Comparison of ENCODE assay signal across 7 mouse cellular contexts in the genomic region with DNA sequence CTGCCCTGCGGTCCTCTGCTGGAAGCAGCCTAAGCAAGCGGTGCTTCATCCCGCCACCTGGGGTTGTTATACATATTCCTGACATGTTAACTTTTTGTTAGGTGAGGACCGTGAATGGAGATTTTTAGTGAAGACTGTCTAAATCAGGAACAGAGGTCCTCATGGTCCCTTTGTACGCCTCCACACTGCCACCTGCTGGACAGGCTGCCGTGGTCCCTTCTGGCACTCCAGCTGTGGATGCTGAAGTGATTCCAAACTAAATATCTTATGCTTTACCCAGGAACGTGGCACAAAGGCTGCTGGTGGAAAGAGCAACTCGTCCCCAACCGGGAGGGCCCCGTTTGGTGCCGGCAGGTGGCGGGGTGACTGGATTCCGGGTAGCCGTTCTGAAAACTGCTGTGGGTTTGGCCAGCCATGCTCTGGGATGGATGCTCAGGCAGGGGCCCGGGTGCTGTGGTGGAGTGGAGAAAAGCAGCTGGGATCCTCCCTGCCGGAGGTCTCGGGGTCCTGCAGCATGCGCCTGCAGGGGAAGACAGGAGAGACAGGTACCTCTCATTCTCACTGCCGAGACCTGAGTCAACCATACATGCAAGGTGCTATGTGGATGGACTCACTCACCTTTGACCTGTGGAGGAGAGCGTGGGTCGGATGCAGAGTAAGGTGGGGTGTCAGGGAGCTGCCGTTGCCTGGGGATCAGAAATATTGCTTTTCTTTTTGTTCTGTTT. TPM values are rescaled to one million over a fixed set of nuclear protein-coding genes. Genes with fewer than 3 reads are reported as not detected.
DNase-seq lines count a peak whose midpoint lies in the region; ATAC-seq lines count a peak whose summit lies in the region.

No protein-coding gene starts in this region.

- H3K4me2 ChIP-seq in midbrain, embryonic 16.5 days (ENCODE audit: low read length) = peak overlapping the region; percentile 45

- peak; percentile 42 for DNase-seq in adrenal gland, adult 8-10 months
- peak; percentile 73 for DNase-seq in embryo, embryonic 11.5 days (ENCODE audit: low read depth, low spot score)
- peak; percentile 94 for DNase-seq in heart, adult 11 months
- DNase-seq in kidney, adult 11 months = peak; percentile 40
- peak; percentile 92 for DNase-seq in left cerebral cortex, postnatal 4 days
- DNase-seq in spleen, postnatal 10 days (ENCODE audit: low spot score in 2 of 2) = peak; percentile 66 to 88

- peak; percentile 85 for ATAC-seq in midbrain, embryonic 16.5 days

- H3K36me3 ChIP-seq in midbrain, embryonic 16.5 days (ENCODE audit: control insufficient read depth, insufficient read depth, low read length) = no peaks in the 10 kb centered on the region

- H3K4me3 ChIP-seq in midbrain, embryonic 16.5 days (ENCODE audit: low read depth, low read length) = peak overlapping the region; percentile 10; the same call in 1 of the 2 replicates

- intact Hi-C loops in left cerebral cortex, postnatal 4 days (cut with DNase I) = no loop called here

- H3K27me3 ChIP-seq in midbrain, embryonic 16.5 days (ENCODE audit: control insufficient read depth, insufficient read depth, low read depth, low read length) = no peaks in the 10 kb centered on the region

- 18% methylated on average over 22 of the region's 22 CpGs for WGBS in midbrain, embryonic 16.5 days

- H3K9ac ChIP-seq in midbrain, embryonic 16.5 days (ENCODE audit: low read depth, low read length) = no peak overlapping the region

- no peaks in the 10 kb centered on the region for H3K4me1 ChIP-seq in midbrain, embryonic 16.5 days (ENCODE audit: control insufficient read depth, insufficient read depth, low read length)

- H3K9me3 ChIP-seq in midbrain, embryonic 16.5 days (replicated peaks; ENCODE audit: control insufficient read depth, low read length, poor library complexity, severe bottlenecking) = no peaks in the 10 kb centered on the region

- no peak overlapping the region for H3K27ac ChIP-seq in midbrain, embryonic 16.5 days (ENCODE audit: low read length)

RNA-seq across cellular contexts. Expression of gene Myrfl, which starts 47.8 kb away (rescaled TPM):
- under 1 TPM in 3 of 4 experiments, not detected in 1; 0.14 to 0.30 (median 0.25) TPM for total RNA-seq in adrenal gland, adult 8-10 months (2022)
- under 1 TPM; 0.14 to 0.20 TPM for total RNA-seq in left cerebral cortex, postnatal 4 days (2021)
- polyA plus RNA-seq in midbrain, embryonic 16.5 days (2015; fragmentation: Nextera tagmentation; extraction: Ambion mirVana) = 0.08 and 0.15 TPM in 2 replicates

Comparison
In these comparisons a context has a peak if more than half of its experiments do, and no peak if none do; other contexts are left out.
1. DNase-seq: peak in every context shown above with its lines; median percentile 94 in heart, adult 11 months; 92 in left cerebral cortex, postnatal 4 days; 77 in spleen, postnatal 10 days; 73 in embryo, embryonic 11.5 days; 42 in adrenal gland, adult 8-10 months; 40 in kidney, adult 11 months.